13 mouse cellular contexts compared by ENCODE assay signal in the genomic region with DNA sequence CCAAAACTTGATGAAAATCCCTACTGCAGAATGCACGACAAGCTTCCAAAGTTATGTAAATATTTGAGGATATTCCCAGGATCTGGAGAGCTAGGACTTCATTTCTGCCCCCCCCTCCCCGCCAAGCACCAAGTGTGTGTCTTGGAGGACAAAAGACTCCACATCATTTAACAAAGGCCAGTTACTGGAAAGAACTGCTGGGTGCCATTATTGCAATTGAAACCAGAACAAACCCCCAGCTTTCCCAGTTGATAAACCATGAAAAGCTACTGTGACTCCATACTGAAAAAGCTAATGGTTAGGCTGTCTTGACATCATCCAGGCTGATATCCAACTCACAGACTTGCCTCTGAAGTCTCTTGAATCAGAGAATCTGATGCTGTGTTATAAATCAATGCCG.
"Had no signal": no experiment of that assay in that cellular context is flagged by ENCODE, and none has a peak within 500 bp of the region (broad histone marks: within the 10 kb centered on the region; RNA-seq: fewer than 3 reads in every experiment).

No protein-coding gene starts in this region.

- H3K36me3 ChIP-seq: limb, embryonic 12.5 days; liver, embryonic 13.5 days had no signal

- H3K4me2 ChIP-seq: limb, embryonic 12.5 days; liver, embryonic 13.5 days had no signal

- H3K9me3 ChIP-seq: limb, embryonic 12.5 days; liver, embryonic 13.5 days had no signal

- ATAC-seq: inflammation-experienced regulatory T-cells, adult 6 months; intestine, postnatal 0 days; liver, postnatal 0 days; lung, postnatal 0 days had no signal

- H3K27ac ChIP-seq: left cerebral cortex, adult 2 months; limb, embryonic 12.5 days; liver, embryonic 13.5 days had no signal

- H3K27me3 ChIP-seq: limb, embryonic 12.5 days; liver, embryonic 13.5 days had no signal

- H3K9ac ChIP-seq: limb, embryonic 12.5 days; liver, embryonic 13.5 days; liver, postnatal 0 days had no signal

- H3K4me1 ChIP-seq: limb, embryonic 12.5 days; liver, embryonic 13.5 days had no signal

- DNase-seq: kidney, adult 8-10 months; kidney, postnatal 25 days; liver; liver, embryonic 13.5 days; liver, postnatal 0 days; right cerebral cortex, postnatal 14 days; thymus, adult 18-20 months; thymus, postnatal 14 days had no signal

- H3K4me3 ChIP-seq: left cerebral cortex, adult 2 months; limb, embryonic 12.5 days; liver, embryonic 13.5 days had no signal
